Mouse (Mus musculus): ENCODE measurements around the gene Obscn. TPM values are rescaled to one million over a fixed set of nuclear protein-coding genes. Genes with fewer than 3 reads are reported as not detected.

Obscn gene
- polyA plus RNA-seq, 1 experiment from 2014 or later = 39.2 TPM

GRCm38 (mm10) chr11:58995061-58995806 is 141.0 kb downstream of the Obscn start:
- peak overlapping the region; percentile 75; the same call in 1 of the 2 replicates for H3K9ac ChIP-seq
- H3K27me3 ChIP-seq (replicated peaks) = peaks cover 26% of the 10 kb centered on the region; the same call in 1 of the 2 replicates
- no peak overlapping the region for H3K4me3 ChIP-seq
- no peak overlapping the region for H3K27ac ChIP-seq (ENCODE audit: poor library complexity, severe bottlenecking)
- no peaks in the 10 kb centered on the region for H3K9me3 ChIP-seq (replicated peaks)
- peaks cover 33% of the 10 kb centered on the region for H3K36me3 ChIP-seq
- peaks cover 99% of the 10 kb centered on the region for H3K4me1 ChIP-seq (replicated peaks)
- 78% methylated on average over 9 of the region's 9 CpGs for WGBS
- no peak for ATAC-seq (ENCODE audit: insufficient number of reproducible peaks, low FRiP score)
- H3K4me2 ChIP-seq = 0 out of 2 replicates have a peak overlapping the region, but pooled peaks have one; percentile 68

GRCm38 (mm10) chr11:58994337-58994826 is 141.8 kb downstream of the Obscn start:
- Histone ChIP-seq H3K9me3 (replicated peaks) (no peaks in the 10 kb centered on the region), H3K27me3 (replicated peaks) (peaks cover 26% of the 10 kb centered on the region; the same call in 1 of the 2 replicates), H3K4me2 (peak overlapping the region; percentile 68), H3K4me1 (replicated peaks) (peaks cover 99% of the 10 kb centered on the region), H3K27ac (ENCODE audit: poor library complexity, severe bottlenecking) (0 out of 2 replicates have a peak overlapping the region, but pooled peaks have one; percentile 46), H3K36me3 (peaks cover 42% of the 10 kb centered on the region), H3K4me3 (peak overlapping the region; percentile 33), H3K9ac (peak overlapping the region; percentile 75)
- 4% methylated on average over 33 of the region's 35 CpGs for WGBS
- ATAC-seq (ENCODE audit: insufficient number of reproducible peaks, low FRiP score) = peak; percentile 50; the same call in 1 of the 2 replicates

GRCm38 (mm10) chr11:58993091-58993670 is 143.0 kb downstream of the Obscn start:
- H3K27ac ChIP-seq (ENCODE audit: poor library complexity, severe bottlenecking) = 0 out of 2 replicates have a peak overlapping the region, but pooled peaks have one; percentile 19
- 50% methylated on average over 6 of the region's 6 CpGs for WGBS
- peaks cover 54% of the 10 kb centered on the region for H3K36me3 ChIP-seq
- H3K4me3 ChIP-seq = no peak overlapping the region
- H3K4me1 ChIP-seq (replicated peaks) = peaks cover 99% of the 10 kb centered on the region
- peaks cover 26% of the 10 kb centered on the region; the same call in 1 of the 2 replicates for H3K27me3 ChIP-seq (replicated peaks)
- no peaks in the 10 kb centered on the region for H3K9me3 ChIP-seq (replicated peaks)
- no peak overlapping the region for H3K9ac ChIP-seq
- no peak for ATAC-seq (ENCODE audit: insufficient number of reproducible peaks, low FRiP score)
- H3K4me2 ChIP-seq = no peak overlapping the region

DNA sequence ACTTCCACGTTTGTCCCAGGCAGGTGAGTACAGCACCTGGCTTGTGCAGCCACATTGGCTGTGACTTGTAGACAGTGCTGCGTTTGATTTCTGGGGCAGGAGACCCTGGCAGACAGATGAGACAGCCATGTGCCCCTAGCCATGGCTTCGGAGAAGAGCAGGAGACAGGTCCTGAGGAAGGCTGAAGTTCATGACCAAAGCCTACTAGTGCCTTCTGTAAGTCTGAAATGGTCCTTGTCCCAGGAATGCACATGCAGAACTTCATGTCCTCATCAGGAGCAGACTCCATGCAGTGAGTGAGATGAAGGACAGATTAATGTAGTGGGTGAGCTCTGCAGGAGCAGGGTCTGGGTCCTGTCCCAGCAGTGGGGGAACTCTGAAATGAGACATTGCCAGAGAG is 144.3 kb downstream of the Obscn start:
- Histone ChIP-seq H3K36me3 (peaks cover 58% of the 10 kb centered on the region), H3K9me3 (replicated peaks) (no peaks in the 10 kb centered on the region), H3K4me2 (no peak overlapping the region), H3K4me3 (no peak overlapping the region), H3K27me3 (replicated peaks) (peaks cover 24% of the 10 kb centered on the region; the same call in 1 of the 2 replicates), H3K27ac (ENCODE audit: poor library complexity, severe bottlenecking) (peak overlapping the region; percentile 93), H3K4me1 (replicated peaks) (peaks cover 99% of the 10 kb centered on the region), H3K9ac (peak overlapping the region; percentile 30; the same call in 1 of the 2 replicates)
- no peak for ATAC-seq (ENCODE audit: insufficient number of reproducible peaks, low FRiP score)
- 80% methylated on average over 3 of the region's 3 CpGs for WGBS

GRCm38 (mm10) chr11:58990794-58991193 is 145.4 kb downstream of the Obscn start:
- H3K27me3 ChIP-seq (replicated peaks) = peaks cover 21% of the 10 kb centered on the region; the same call in 1 of the 2 replicates
- no peaks in the 10 kb centered on the region for H3K9me3 ChIP-seq (replicated peaks)
- peak overlapping the region; percentile 54 for H3K9ac ChIP-seq
- peak; percentile 58 for ATAC-seq (ENCODE audit: insufficient number of reproducible peaks, low FRiP score)
- peak overlapping the region; percentile 17; the same call in 1 of the 2 replicates for H3K4me2 ChIP-seq
- H3K4me3 ChIP-seq = no peak overlapping the region
- H3K27ac ChIP-seq (ENCODE audit: poor library complexity, severe bottlenecking) = peak overlapping the region; percentile 93
- peaks cover 99% of the 10 kb centered on the region for H3K4me1 ChIP-seq (replicated peaks)
- H3K36me3 ChIP-seq = peaks cover 56% of the 10 kb centered on the region
- 50% methylated on average over 9 of the region's 9 CpGs for WGBS

- peaks cover 100% of the 10 kb centered on the region for H3K4me1 ChIP-seq (replicated peaks)
- no peak for ATAC-seq (ENCODE audit: insufficient number of reproducible peaks, low FRiP score)
- 59% methylated on average over 17 of the region's 17 CpGs for WGBS
- peaks cover 15% of the 10 kb centered on the region; the same call in 1 of the 2 replicates for H3K27me3 ChIP-seq (replicated peaks)
- no peaks in the 10 kb centered on the region for H3K9me3 ChIP-seq (replicated peaks)
- no peak overlapping the region for H3K4me3 ChIP-seq
- H3K4me2 ChIP-seq = peak overlapping the region; percentile 17; the same call in 1 of the 2 replicates
- peak overlapping the region; percentile 93 for H3K27ac ChIP-seq (ENCODE audit: poor library complexity, severe bottlenecking)
- peak overlapping the region; percentile 54 for H3K9ac ChIP-seq
- H3K36me3 ChIP-seq = peaks cover 58% of the 10 kb centered on the region
Observed at GRCm38 (mm10) chr11:58990141-58990540, 146.1 kb downstream of the Obscn start.

GRCm38 (mm10) chr11:58989166-58989565 is 147.0 kb downstream of the Obscn start:
- H3K9me3 ChIP-seq (replicated peaks) = no peaks in the 10 kb centered on the region
- H3K36me3 ChIP-seq = peaks cover 60% of the 10 kb centered on the region
- WGBS = 93% methylated on average over 4 of the region's 4 CpGs
- no peak for ATAC-seq (ENCODE audit: insufficient number of reproducible peaks, low FRiP score)
- H3K4me3 ChIP-seq = no peak overlapping the region
- H3K4me1 ChIP-seq (replicated peaks) = peaks cover 100% of the 10 kb centered on the region
- H3K27ac ChIP-seq (ENCODE audit: poor library complexity, severe bottlenecking) = peak overlapping the region; percentile 93; the same call in 1 of the 2 replicates
- H3K9ac ChIP-seq = 0 out of 2 replicates have a peak overlapping the region, but pooled peaks have one; percentile 4
- H3K4me2 ChIP-seq = no peak overlapping the region
- peaks cover 12% of the 10 kb centered on the region; the same call in 1 of the 2 replicates for H3K27me3 ChIP-seq (replicated peaks)

GRCm38 (mm10) chr11:58985299-58985917 is 150.8 kb downstream of the Obscn start:
- 60% methylated on average over 3 of the region's 3 CpGs for WGBS
- Histone ChIP-seq H3K4me1 (replicated peaks) (peaks cover 98% of the 10 kb centered on the region), H3K36me3 (peaks cover 80% of the 10 kb centered on the region), H3K4me3 (no peak overlapping the region), H3K4me2 (no peak overlapping the region), H3K9ac (peak overlapping the region; percentile 48), H3K27me3 (replicated peaks) (no peaks in the 10 kb centered on the region), H3K9me3 (replicated peaks) (no peaks in the 10 kb centered on the region), H3K27ac (ENCODE audit: poor library complexity, severe bottlenecking) (peak overlapping the region; percentile 93)
- no peak for ATAC-seq (ENCODE audit: insufficient number of reproducible peaks, low FRiP score)

- no peak for ATAC-seq (ENCODE audit: insufficient number of reproducible peaks, low FRiP score)
- Histone ChIP-seq H3K9me3 (replicated peaks) (no peaks in the 10 kb centered on the region), H3K4me2 (no peak overlapping the region), H3K9ac (peak overlapping the region; percentile 48), H3K36me3 (peaks cover 73% of the 10 kb centered on the region), H3K27me3 (replicated peaks) (no peaks in the 10 kb centered on the region), H3K27ac (ENCODE audit: poor library complexity, severe bottlenecking) (peak overlapping the region; percentile 93), H3K4me3 (no peak overlapping the region), H3K4me1 (replicated peaks) (peaks cover 98% of the 10 kb centered on the region)
- 85% methylated on average over 7 of the region's 7 CpGs for WGBS
Observed at GRCm38 (mm10) chr11:58984657-58985056, 151.5 kb downstream of the Obscn start.

DNA sequence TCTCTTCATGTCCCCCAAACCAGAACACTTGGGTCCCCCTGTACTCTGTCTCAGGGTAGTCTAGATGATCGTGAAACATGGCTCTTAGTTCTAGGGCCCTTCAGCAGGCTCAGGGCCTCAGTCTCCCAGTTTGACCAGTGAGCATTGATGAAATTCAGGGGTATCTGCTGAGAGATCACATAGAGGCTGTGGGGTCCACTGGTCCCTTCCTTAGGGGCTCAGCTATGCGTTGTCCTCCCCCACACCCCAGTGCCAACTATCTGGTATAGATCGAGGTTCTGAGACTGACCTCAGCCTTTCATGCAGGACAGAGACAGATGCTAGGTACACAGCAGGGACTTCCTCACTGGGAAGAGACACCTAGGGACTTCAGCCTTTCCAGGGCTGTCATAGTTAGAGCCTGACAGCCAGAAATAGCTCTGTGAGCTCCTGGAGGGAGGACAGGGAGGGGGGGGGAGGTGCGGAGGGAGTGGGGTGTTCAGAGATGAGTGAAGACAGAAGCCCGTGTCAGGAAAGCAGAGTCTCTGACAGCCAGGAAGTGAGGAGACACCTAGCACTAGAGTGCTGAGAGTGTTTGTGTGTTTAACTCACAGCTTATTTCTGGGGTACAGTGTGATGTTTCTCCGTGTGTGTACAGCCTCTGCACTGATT is 152.4 kb downstream of the Obscn start:
- ATAC-seq (ENCODE audit: insufficient number of reproducible peaks, low FRiP score) = peak; percentile 41; the same call in 1 of the 2 replicates
- no peak overlapping the region for H3K4me3 ChIP-seq
- peaks cover 64% of the 10 kb centered on the region for H3K36me3 ChIP-seq
- 54% methylated on average over 6 of the region's 6 CpGs for WGBS
- H3K9ac ChIP-seq = peak overlapping the region; percentile 49
- H3K27ac ChIP-seq (ENCODE audit: poor library complexity, severe bottlenecking) = peak overlapping the region; percentile 97
- H3K4me1 ChIP-seq (replicated peaks) = peaks cover 98% of the 10 kb centered on the region
- H3K27me3 ChIP-seq (replicated peaks) = no peaks in the 10 kb centered on the region
- H3K4me2 ChIP-seq = peak overlapping the region; percentile 38
- no peaks in the 10 kb centered on the region for H3K9me3 ChIP-seq (replicated peaks)

Data from heart, embryonic 12.5 days (tissue).